Mouse (Mus musculus) MEL (cell line): Measurements from ENCODE around the gene Phgdh. TPM values are rescaled to one million over a fixed set of nuclear protein-coding genes. Genes with fewer than 3 reads are reported as not detected.
A peak's percentile ranks its signal among the peaks of the same experiment; 100 is the strongest.

Source experiments
- DNase-seq: peaks from one replicate; pipeline ENCODE4 v3.0.0; 2011; ENCODE audit warnings: low read depth, low spot score
- H3K27ac ChIP-seq: 2 replicates; pipeline ENCODE4 v1.5.1; 2012; ENCODE audit warnings: low read depth, mild to moderate bottlenecking, control low read depth, low read length, moderate library complexity; ENCODE audit not compliant: control insufficient read depth
- H3K27me3 ChIP-seq, 2 experiments: fragments of 150-350 bp in 1 of 2; sonication (generic) in 1 of 2; 2 replicates each; pipeline ENCODE4 v1.6.1; 2012; ENCODE audit warnings: low read length in 2 of 2, mild to moderate bottlenecking in 2 of 2, improper control_type of control experiment in 1 of 2, moderate library complexity in 1 of 2; ENCODE audit not compliant: insufficient read depth in 2 of 2, control insufficient read depth in 1 of 2
- H3K36me3 ChIP-seq, 2 experiments: 2 replicates each; pipeline ENCODE4 v1.6.1; 2012 to 2014; ENCODE audit warnings: low read length in 2 of 2, improper control_type of control experiment in 1 of 2, inconsistent platforms in 1 of 2, mild to moderate bottlenecking in 1 of 2; ENCODE audit not compliant: insufficient read depth in 2 of 2, control insufficient read depth in 1 of 2
- H3K4me1 ChIP-seq, 2 experiments: fragments of 150-350 bp in 1 of 2; sonication (generic) in 1 of 2; 2 replicates each; pipeline ENCODE4 v1.6.1; 2012; ENCODE audit warnings: low read length in 2 of 2, improper control_type of control experiment in 1 of 2, mild to moderate bottlenecking in 1 of 2; ENCODE audit not compliant: insufficient read depth in 2 of 2, control insufficient read depth in 1 of 2
- H3K4me3 ChIP-seq, 2 experiments: fragments of 150-350 bp in 1 of 2; sonication (generic) in 1 of 2; 2 replicates each; pipeline ENCODE4 v1.5.1; 2012; ENCODE audit warnings: low read depth in 2 of 2, low read length in 2 of 2, mild to moderate bottlenecking in 2 of 2, moderate library complexity in 2 of 2, control low read depth in 1 of 2, improper control_type of control experiment in 1 of 2; ENCODE audit not compliant: control insufficient read depth in 1 of 2, insufficient read depth in 1 of 2
- H3K79me2 ChIP-seq: 2 replicates; pipeline ENCODE4 v1.6.1; 2012; ENCODE audit warnings: mild to moderate bottlenecking, low read length, moderate library complexity; ENCODE audit not compliant: control insufficient read depth, poor library complexity, insufficient read depth
- H3K9ac ChIP-seq: 2 replicates; pipeline ENCODE4 v1.6.1; 2012; ENCODE audit warnings: low read depth, mild to moderate bottlenecking, control low read depth, low read length, moderate library complexity; ENCODE audit not compliant: control insufficient read depth, poor library complexity, severe bottlenecking
- H3K9me3 ChIP-seq: fragments of 150-350 bp; sonication (generic); replicated peaks from 2 replicates; pipeline ENCODE4 v1.6.1; 2012; ENCODE audit warnings: mild to moderate bottlenecking, low read length, improper control_type of control experiment, moderate library complexity; ENCODE audit not compliant: insufficient read depth
- BHLHE40 ChIP-seq: IDR thresholded peaks from 2 replicates; pipeline ENCODE4 v1.6.1; 2012; ENCODE audit warnings: low read depth, mild to moderate bottlenecking, inconsistent platforms, low read length, improper control_type of control experiment, borderline replicate concordance
- CHD2 ChIP-seq: IDR thresholded peaks from 2 replicates; pipeline ENCODE4 v1.6.1; 2011; ENCODE audit warnings: low read length, improper control_type of control experiment
- CTCF ChIP-seq, 3 experiments: IDR thresholded peaks in 2 of 3; conservative IDR thresholded peaks in 1 of 3; 2 replicates each; pipeline ENCODE4 v1.5.1; 2011 to 2012; ENCODE audit warnings: low read length in 3 of 3, low read depth in 2 of 3, mild to moderate bottlenecking in 2 of 3, improper control_type of control experiment in 1 of 3, inconsistent platforms in 1 of 3, mixed read lengths in 1 of 3, moderate library complexity in 1 of 3; ENCODE audit not compliant: control insufficient read depth in 1 of 3, insufficient read depth in 1 of 3, poor library complexity in 1 of 3, severe bottlenecking in 1 of 3
- E2F4 ChIP-seq: IDR thresholded peaks from 2 replicates; pipeline ENCODE4 v1.6.1; 2011; ENCODE audit warnings: low read depth, low read length, improper control_type of control experiment, borderline replicate concordance
- ELF1 ChIP-seq: IDR thresholded peaks from 2 replicates; pipeline ENCODE4 v1.6.1; 2014; ENCODE audit warnings: low read depth, mild to moderate bottlenecking, inconsistent platforms, low read length, improper control_type of control experiment, moderate library complexity
- EP300 ChIP-seq, 2 experiments: IDR thresholded peaks; 2 replicates each; pipeline ENCODE4 v1.6.1; 2011; ENCODE audit warnings: improper control_type of control experiment in 2 of 2, low read length in 2 of 2, low read depth in 1 of 2, mild to moderate bottlenecking in 1 of 2
- ETS1 ChIP-seq: IDR thresholded peaks from 2 replicates; pipeline ENCODE4 v1.6.1; 2012; ENCODE audit warnings: low read depth, mild to moderate bottlenecking, inconsistent platforms, low read length, improper control_type of control experiment, moderate library complexity
- GATA1 ChIP-seq: IDR thresholded peaks from 2 replicates; pipeline ENCODE4 v1.6.1; 2011; ENCODE audit warnings: low read depth, low read length, improper control_type of control experiment
- JUND ChIP-seq: IDR thresholded peaks from 2 replicates; pipeline ENCODE4 v1.6.1; 2011; ENCODE audit warnings: low read depth, mild to moderate bottlenecking, improper control_type of control experiment, low read length
- MAFK ChIP-seq: IDR thresholded peaks from 2 replicates; pipeline ENCODE4 v1.6.1; 2011; ENCODE audit warnings: low read depth, mild to moderate bottlenecking, low read length, improper control_type of control experiment, borderline replicate concordance
- MAX ChIP-seq: IDR thresholded peaks from 2 replicates; pipeline ENCODE4 v1.6.1; 2011; ENCODE audit warnings: low read length, improper control_type of control experiment
- MAZ ChIP-seq: IDR thresholded peaks from 2 replicates; pipeline ENCODE4 v1.6.1; 2012; ENCODE audit warnings: low read depth, mild to moderate bottlenecking, inconsistent platforms, low read length, improper control_type of control experiment
- MEF2A ChIP-seq: IDR thresholded peaks from 2 replicates; pipeline ENCODE4 v1.6.1; 2014; ENCODE audit warnings: low read depth, mild to moderate bottlenecking, inconsistent platforms, low read length, improper control_type of control experiment; ENCODE audit not compliant: poor library complexity, insufficient replicate concordance, severe bottlenecking; ENCODE audit errors: extremely low read depth
- MXI1 ChIP-seq: IDR thresholded peaks from 2 replicates; pipeline ENCODE4 v1.6.1; 2011; ENCODE audit warnings: mild to moderate bottlenecking, low read depth, low read length, improper control_type of control experiment
- MYB ChIP-seq: IDR thresholded peaks from 2 replicates; pipeline ENCODE4 v1.6.1; 2011; ENCODE audit warnings: mild to moderate bottlenecking, low read depth, low read length, improper control_type of control experiment
- MYC ChIP-seq: IDR thresholded peaks from 2 replicates; pipeline ENCODE4 v1.6.1; 2011; ENCODE audit warnings: low read depth, mild to moderate bottlenecking, low read length, improper control_type of control experiment, moderate library complexity
- NRF1 ChIP-seq: IDR thresholded peaks from 2 replicates; pipeline ENCODE4 v1.6.1; 2014; ENCODE audit warnings: low read depth, mild to moderate bottlenecking, inconsistent platforms, low read length, improper control_type of control experiment, moderate library complexity; ENCODE audit not compliant: poor library complexity, insufficient read depth, severe bottlenecking
- POLR2AphosphoS2 ChIP-seq: IDR thresholded peaks from 2 replicates; pipeline ENCODE4 v1.6.1; 2011; ENCODE audit warnings: low read length, improper control_type of control experiment
- POLR2AphosphoS5 ChIP-seq: IDR thresholded peaks from 2 replicates; pipeline ENCODE4 v1.6.1; 2012; ENCODE audit warnings: low read depth, borderline replicate concordance, mild to moderate bottlenecking, inconsistent platforms, low read length, moderate library complexity, mixed read lengths
- RCOR1 ChIP-seq: IDR thresholded peaks from 2 replicates; pipeline ENCODE4 v1.6.1; 2012; ENCODE audit warnings: low read depth, mild to moderate bottlenecking, inconsistent platforms, low read length, improper control_type of control experiment
- SMC3 ChIP-seq: IDR thresholded peaks from 2 replicates; pipeline ENCODE4 v1.6.1; 2011; ENCODE audit warnings: low read depth, low read length, improper control_type of control experiment
- TAL1 ChIP-seq: IDR thresholded peaks from 2 replicates; pipeline ENCODE4 v1.6.1; 2012; ENCODE audit warnings: mild to moderate bottlenecking, inconsistent platforms, low read length, moderate library complexity, mixed read lengths
- TBP ChIP-seq: IDR thresholded peaks from 2 replicates; pipeline ENCODE4 v1.8.0; 2011; ENCODE audit warnings: low read depth, low read length, improper control_type of control experiment
- TCF12 ChIP-seq: IDR thresholded peaks from 2 replicates; pipeline ENCODE4 v1.6.1; 2014; ENCODE audit warnings: low read depth, mild to moderate bottlenecking, inconsistent platforms, low read length, improper control_type of control experiment, moderate library complexity
- UBTF ChIP-seq: IDR thresholded peaks from 2 replicates; pipeline ENCODE4 v1.6.1; 2012; ENCODE audit warnings: low read depth, mild to moderate bottlenecking, inconsistent platforms, low read length, improper control_type of control experiment, moderate library complexity, borderline replicate concordance; ENCODE audit not compliant: insufficient read depth
- USF1 ChIP-seq: IDR thresholded peaks from 2 replicates; pipeline ENCODE4 v1.6.1; 2014; ENCODE audit warnings: low read depth, mild to moderate bottlenecking, inconsistent platforms, low read length, improper control_type of control experiment, moderate library complexity
- ZC3H11A ChIP-seq: IDR thresholded peaks from 2 replicates; pipeline ENCODE4 v1.6.1; 2012; ENCODE audit warnings: low read depth, mild to moderate bottlenecking, inconsistent platforms, low read length, improper control_type of control experiment
- ZKSCAN1 ChIP-seq: IDR thresholded peaks from 2 replicates; pipeline ENCODE4 v1.6.1; 2012; ENCODE audit warnings: low read depth, mild to moderate bottlenecking, inconsistent platforms, low read length, improper control_type of control experiment, moderate library complexity
- ZMIZ1 ChIP-seq: IDR thresholded peaks from 2 replicates; pipeline ENCODE4 v1.6.1; 2012; ENCODE audit warnings: low read depth, mild to moderate bottlenecking, inconsistent platforms, low read length, improper control_type of control experiment, moderate library complexity
- ZNF384 ChIP-seq: IDR thresholded peaks from 2 replicates; pipeline ENCODE4 v1.6.1; 2012; ENCODE audit warnings: low read depth, mild to moderate bottlenecking, inconsistent platforms, low read length, improper control_type of control experiment
- polyA plus RNA-seq, 2 experiments: library from polyadenylated mRNA; stranded (reverse) in 1 of 2; unstranded in 1 of 2; fragments of >175 nt in 1 of 2; fragments of >200 nt in 1 of 2; gene quantifications; 2 replicates each; pipeline versions ENCODE4 v1.2.1 to v1.2.4; 2012; ENCODE audit warnings: low replicate concordance in 2 of 2, low read depth in 1 of 2; ENCODE audit not compliant: insufficient read length in 2 of 2, insufficient read depth in 1 of 2, missing spikeins in 1 of 2
- total RNA-seq: library from RNA; depleted of rRNA; stranded (reverse); fragments of 300-350 nt; gene quantifications from 2 replicates; pipeline ENCODE4 v1.2.3, GENCODE M21; 2012

Phgdh gene
- total and polyA plus RNA-seq, 3 experiments: 247 to 303 TPM; not detected in 1

DNA sequence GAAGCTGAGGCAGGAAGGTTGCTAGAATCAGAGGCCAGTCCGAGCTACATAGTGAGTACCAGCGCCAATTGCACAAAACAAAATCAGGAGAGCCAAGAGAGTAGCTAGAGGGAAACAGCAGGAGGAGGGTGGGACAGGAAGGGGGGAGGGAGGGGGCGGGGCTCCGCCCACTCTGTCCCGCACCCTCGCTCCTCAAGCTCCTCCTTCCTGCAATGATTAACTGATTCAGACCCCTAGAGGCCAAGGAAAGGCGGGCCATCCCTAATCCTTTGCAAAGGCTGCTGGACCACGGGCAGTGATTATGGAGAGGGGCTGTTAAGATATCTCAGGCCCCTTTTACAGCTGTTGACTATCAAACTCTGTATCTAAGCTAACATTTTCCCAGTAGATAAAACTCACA is 8.9 kb upstream of the Phgdh start:
- no peaks in the 10 kb centered on the region; a peak in 2 of 4 replicates for H3K27me3 ChIP-seq
- H3K9ac ChIP-seq: peak overlapping the region; percentile 44
- peak; percentile 81 for DNase-seq
- peak overlapping the region; percentile 38 to 52 for H3K4me3 ChIP-seq
- peak overlapping the region; percentile 42; the same call in 1 of the 2 replicates for H3K27ac ChIP-seq
- TF ChIP-seq CHD2: no peak
- TF ChIP-seq RCOR1: 0 out of 2 replicates have a peak, but pooled peaks have one; percentile 24
- TF ChIP-seq NRF1: no peak
- TF ChIP-seq EP300 (IDR thresholded peaks at IDR 0.05; ENCODE audit: low read depth in 1 of 2, low read length in 2 of 2): peak in 1 of 2 experiments; percentile 8; a peak in 1 of 4 replicates
- TF ChIP-seq ETS1: peak; percentile 73
- TF ChIP-seq MYB: no peak
- TF ChIP-seq POLR2AphosphoS2: no peak
- no peak for TF ChIP-seq ZKSCAN1
- no peak for TF ChIP-seq JUND
- TF ChIP-seq ZMIZ1: no peak
- no peak for TF ChIP-seq UBTF
- no peak for TF ChIP-seq BHLHE40
- peak; percentile 33; the same call in 1 of the 2 replicates for TF ChIP-seq TCF12
- TF ChIP-seq GATA1: peak; percentile 39; the same call in 1 of the 2 replicates
- no peak for TF ChIP-seq ZNF384
- TF ChIP-seq ZC3H11A: no peak
- no peak for TF ChIP-seq E2F4
- no peak for TF ChIP-seq MAZ
- no peak; a peak in 1 of 6 replicates for TF ChIP-seq CTCF (IDR thresholded peaks at IDR 0.05 in 2 of 3, conservative IDR thresholded peaks at IDR 0.05 in 1 of 3; ENCODE audit: control insufficient read depth in 1 of 3, insufficient read depth in 1 of 3, low read depth in 2 of 3, low read length in 3 of 3, poor library complexity in 1 of 3, severe bottlenecking in 1 of 3)
- no peak for TF ChIP-seq TAL1
- no peaks in the 10 kb centered on the region for H3K9me3 ChIP-seq
- H3K4me1 ChIP-seq: peaks cover 0 to 8% of the 10 kb centered on the region in 2 experiments; a peak in 2 of 4 replicates
- H3K36me3 ChIP-seq: no peaks in the 10 kb centered on the region; a peak in 1 of 4 replicates
- H3K79me2 ChIP-seq: no peaks in the 10 kb centered on the region

- DNase-seq: peak; percentile 80
- peaks cover 0 to 3% of the 10 kb centered on the region in 2 experiments; a peak in 2 of 4 replicates for H3K36me3 ChIP-seq
- peak overlapping the region; percentile 44 for H3K9ac ChIP-seq
- peaks cover under 1 to 10% of the 10 kb centered on the region in 2 experiments for H3K4me1 ChIP-seq
- H3K4me3 ChIP-seq: peak overlapping the region; percentile 31 to 52
- H3K27ac ChIP-seq: peak overlapping the region; percentile 42; the same call in 1 of the 2 replicates
- no peaks in the 10 kb centered on the region for H3K79me2 ChIP-seq
- no peaks in the 10 kb centered on the region for H3K9me3 ChIP-seq
- no peaks in the 10 kb centered on the region; a peak in 2 of 4 replicates for H3K27me3 ChIP-seq
- TF ChIP-seq MAFK (no peak), MEF2A (no peak), ZC3H11A (no peak), BHLHE40 (peak; percentile 32; the same call in 1 of the 2 replicates), USF1 (peak; percentile 87), SMC3 (no peak), MAX (peak; percentile 92), MXI1 (peak; percentile 81), MAZ (no peak), MYC (peak; percentile 92), NRF1 (no peak), ELF1 (no peak), ZNF384 (no peak), POLR2AphosphoS5 (no peak), UBTF (no peak), GATA1 (peak; percentile 25; the same call in 1 of the 2 replicates), TBP (no peak), ZMIZ1 (no peak)
These were observed 8.3 kb upstream of the Phgdh start for GRCm38 (mm10) chr3:98348106-98348505.
